Mouse (Mus musculus) heart, postnatal 0 days (tissue): ENCODE data around the gene Rpl36a-ps1.

Experiments
- CTCF ChIP-seq: IDR thresholded peaks from 2 replicates; pipeline ENCODE4 v1.5.1; 2016; ENCODE audit warnings: antibody characterized with exemption, control low read depth, low read depth
- EP300 ChIP-seq: IDR thresholded peaks from 2 replicates; pipeline ENCODE4 v1.6.1; 2016; ENCODE audit warnings: antibody characterized with exemption, low read depth

DNA sequence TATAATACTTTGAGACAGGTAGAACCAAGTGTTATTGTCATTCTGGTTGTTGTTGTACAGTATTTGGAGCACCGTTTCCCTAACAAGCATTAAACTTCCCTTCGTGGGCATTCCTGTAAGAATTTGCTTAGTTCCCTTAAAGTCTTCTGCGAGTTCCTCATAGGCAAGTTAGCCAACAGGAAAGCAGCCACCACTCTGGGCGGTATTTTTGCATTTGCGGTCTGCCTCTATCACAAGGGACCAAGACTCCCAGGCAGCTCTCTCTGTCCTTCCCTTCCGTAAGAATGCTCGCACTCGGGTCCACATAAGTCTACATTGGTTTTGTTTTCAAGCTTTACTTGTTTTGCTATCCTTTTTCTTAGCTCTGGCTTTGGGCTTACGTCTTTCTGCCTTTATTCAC lies 37.3 kb downstream of the Rpl36a-ps1 start:
- TF ChIP-seq EP300 = no peak
- no peak for TF ChIP-seq CTCF
